In the genomic region with DNA sequence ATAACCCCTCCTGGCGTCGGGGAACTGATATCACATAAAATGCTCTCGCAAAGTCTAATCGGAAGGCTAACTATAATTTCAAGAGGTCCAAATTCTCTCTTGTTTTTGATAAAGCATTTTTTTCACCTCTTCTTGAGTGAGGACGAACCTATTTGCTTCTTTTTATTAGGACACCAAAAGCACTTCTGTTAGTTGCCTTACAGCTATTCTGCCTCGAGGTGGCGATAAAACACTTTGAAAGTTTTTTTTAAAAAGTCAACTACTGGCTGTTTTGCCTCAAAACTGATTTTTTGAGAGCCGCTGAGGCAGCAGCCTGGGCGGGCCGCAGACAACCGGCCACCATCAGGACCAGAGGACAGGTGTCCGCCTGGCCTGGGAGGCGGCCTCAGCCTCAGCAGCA, we compare ENCODE assay signal across 31 mouse cellular contexts. TPM values are rescaled to one million over a fixed set of nuclear protein-coding genes. Genes with fewer than 3 reads are reported as not detected.
DNase-seq lines count a peak whose midpoint lies in the region; ATAC-seq and TF ChIP-seq lines count a peak whose summit lies in the region.
"Not testable (repeated sequence)": the region's sequence is repeated elsewhere in the genome, so short reads cannot be mapped to it uniquely, and the experiment has no call there.
"Had no signal": no experiment of that assay in that cellular context is flagged by ENCODE, and none has a peak within 500 bp of the region (broad histone marks: within the 10 kb centered on the region; RNA-seq: fewer than 3 reads in every experiment).

No protein-coding gene starts in this region.

- TF ChIP-seq RAD21 in CH12.LX (IDR thresholded peaks at IDR 0.05; ENCODE audit: low read depth, low read length) (peak; percentile 6), MEL (IDR thresholded peaks at IDR 0.05; ENCODE audit: low read depth, low read length) (peak; percentile 7; the same call in 1 of the 2 replicates)

- 83% methylated on average over 13 of the region's 13 CpGs for WGBS in kidney, adult 2 months
- WGBS in limb, embryonic 14.5 days = 79% methylated on average over 13 of the region's 13 CpGs

- H3K9me3 ChIP-seq in CH12.LX (replicated peaks; ENCODE audit: low read length); MEL (replicated peaks; ENCODE audit: insufficient read depth, low read length); limb, embryonic 14.5 days (ENCODE audit: control insufficient read depth, low read length): not testable (repeated sequence)

- not testable (repeated sequence) for H3K27me3 ChIP-seq in CH12.LX (replicated peaks); MEL (ENCODE audit: control insufficient read depth in 1 of 2, insufficient read depth in 2 of 2, low read length in 2 of 2); kidney, adult 2 months (replicated peaks; ENCODE audit: control insufficient read depth, insufficient read depth, low read length); limb, embryonic 14.5 days (ENCODE audit: control insufficient read depth, insufficient read depth, low read length)

- intact Hi-C loops in gastrocnemius, adult 2 months (cut with DNase I) = not testable (repeated sequence)

- H3K4me2 ChIP-seq in CH12.LX (ENCODE audit: insufficient read depth, low read depth, poor library complexity, severe bottlenecking); limb, embryonic 14.5 days (replicated peaks; ENCODE audit: low read depth, low read length, severe bottlenecking): not testable (repeated sequence)

- ATAC-seq in limb, embryonic 14.5 days (ENCODE audit: low FRiP score, low read depth) = not testable (repeated sequence)

- TF ChIP-seq CTCF in CH12.LX (conservative IDR thresholded peaks at IDR 0.05 in 1 of 2, IDR thresholded peaks at IDR 0.05 in 1 of 2; ENCODE audit: low read depth in 2 of 2, low read length in 2 of 2) (peak in 1 of 2 experiments; percentile 40; a peak in 2 of 4 replicates), MEL (IDR thresholded peaks at IDR 0.05 in 2 of 3, conservative IDR thresholded peaks at IDR 0.05 in 1 of 3; ENCODE audit: control insufficient read depth in 1 of 3, insufficient read depth in 1 of 3, low read depth in 2 of 3, low read length in 3 of 3, poor library complexity in 1 of 3, severe bottlenecking in 1 of 3) (peak in 1 of 3 experiments; percentile 23; a peak in 2 of 6 replicates)
- peak; percentile 15; the same call in 1 of the 2 replicates for TF ChIP-seq CTCF in gastrocnemius, adult 2 months (IDR thresholded peaks at IDR 0.05)
- TF ChIP-seq CTCF in kidney, adult 2 months (conservative IDR thresholded peaks at IDR 0.05; ENCODE audit: insufficient read depth, insufficient read length, low read depth, low read length) = not testable (repeated sequence)

- H3K4me3 ChIP-seq in CH12.LX (replicated peaks in 1 of 3; ENCODE audit: low read depth in 2 of 3, low read length in 2 of 3, poor library complexity in 1 of 3); MEL (ENCODE audit: control insufficient read depth in 1 of 2, insufficient read depth in 1 of 2, low read depth in 2 of 2, low read length in 2 of 2); gastrocnemius, adult 2 months; kidney, adult 2 months (ENCODE audit: insufficient read depth, low read depth, low read length); limb, embryonic 14.5 days (replicated peaks; ENCODE audit: low read length): not testable (repeated sequence)

- not testable (repeated sequence) for H3K4me1 ChIP-seq in CH12.LX (ENCODE audit: control insufficient read depth in 1 of 2, insufficient read depth in 2 of 2); MEL (ENCODE audit: control insufficient read depth in 1 of 2, insufficient read depth in 2 of 2, low read length in 2 of 2); kidney, adult 2 months (ENCODE audit: control insufficient read depth, insufficient read depth, low read length); limb, embryonic 14.5 days (ENCODE audit: control insufficient read depth, insufficient read depth, low read length)

- not testable (repeated sequence) for H3K9ac ChIP-seq in CH12.LX (ENCODE audit: insufficient read depth, low read depth); MEL (ENCODE audit: control insufficient read depth, low read depth, low read length, poor library complexity, severe bottlenecking); limb, embryonic 14.5 days (ENCODE audit: low read depth, low read length, severe bottlenecking)

- H3K79me2 ChIP-seq in CH12.LX (replicated peaks; ENCODE audit: control insufficient read depth, extremely low read depth, insufficient read depth, poor library complexity, severe bottlenecking); MEL (ENCODE audit: control insufficient read depth, insufficient read depth, low read length, poor library complexity): not testable (repeated sequence)

- H3K27ac ChIP-seq in CH12.LX (ENCODE audit: insufficient read depth, low read depth); MEL (ENCODE audit: control insufficient read depth, low read depth, low read length); gastrocnemius, adult 2 months; kidney, adult 2 months (ENCODE audit: insufficient read depth, low read depth, low read length); limb, embryonic 14.5 days (replicated peaks; ENCODE audit: low read depth, low read length): not testable (repeated sequence)

- dilution Hi-C loops in CH12.LX (cut with MboI; ENCODE audit: extremely low pct_ligation_motif_present, extremely low pct_unique_long_range_greater_than_20kb, low sequenced_read_pairs) = not testable (repeated sequence)

- not testable (repeated sequence) for TF ChIP-seq POLR2A in CH12.LX (IDR thresholded peaks at IDR 0.05; ENCODE audit: low read depth, low read length); MEL (IDR thresholded peaks at IDR 0.05; ENCODE audit: control insufficient read depth in 1 of 2, insufficient read depth in 1 of 2, low read depth in 1 of 2, low read length in 2 of 2, poor library complexity in 1 of 2); kidney, adult 2 months (IDR thresholded peaks at IDR 0.05; ENCODE audit: low read depth, low read length); limb, embryonic 14.5 days (IDR thresholded peaks at IDR 0.05; ENCODE audit: borderline replicate concordance, extremely low read depth, insufficient read depth, insufficient read length)

- TF ChIP-seq EP300 in CH12.LX (IDR thresholded peaks at IDR 0.05; ENCODE audit: low read length); MEL (IDR thresholded peaks at IDR 0.05; ENCODE audit: low read depth in 1 of 2, low read length in 2 of 2): not testable (repeated sequence)

- DNase-seq in CH12.LX (ENCODE audit: extremely low read depth); gastrocnemius, adult 2 months: not testable (repeated sequence)
- peak; percentile 19 for DNase-seq in MEL (ENCODE audit: low read depth, low spot score)
- DNase-seq in ZHBTc4 (ENCODE audit: low read depth, low spot score) = peak; percentile 52
- DNase-seq in kidney, adult 2 months = peak; percentile 36
- peak; percentile 6 for DNase-seq in limb, embryonic 14.5 days (ENCODE audit: low spot score)
- peak; percentile 1 for DNase-seq in retina, embryonic 14.5 days (ENCODE audit: low spot score)

- in situ Hi-C loops in CH12.LX (cut with MboI; ENCODE audit: low pct_ligation_motif_present, low pct_unique_long_range_greater_than_20kb, low sequenced_read_pairs) = not testable (repeated sequence)

- H3K36me3 ChIP-seq in CH12.LX (replicated peaks in 1 of 2; ENCODE audit: control insufficient read depth in 1 of 2, insufficient read depth in 1 of 2, low read length in 1 of 2); MEL (ENCODE audit: control insufficient read depth in 1 of 2, insufficient read depth in 2 of 2, low read length in 2 of 2); kidney, adult 2 months (ENCODE audit: control insufficient read depth, insufficient read depth, low read length); limb, embryonic 14.5 days (ENCODE audit: control insufficient read depth, insufficient read depth, low read length): not testable (repeated sequence)

RNA-seq across cellular contexts. Expression of a gene that starts 14.9 kb away (rescaled TPM):
- not detected in 2 replicates for total RNA-seq in CH12.LX (2012; rRNA removed)
- not detected in 2 replicates for total RNA-seq in CH12.LX (2014; rRNA removed)
- polyA plus RNA-seq in CH12.LX (2012; ENCODE audit: insufficient read length, low read depth) = not detected in 2 replicates
- not detected in 2 replicates for total RNA-seq in MEL (2012; rRNA removed)
- not detected for polyA plus RNA-seq in MEL (2012; ENCODE audit: insufficient read depth in 1 of 2, insufficient read length in 2 of 2, low read depth in 1 of 2, low replicate concordance in 2 of 2, missing spikeins in 1 of 2)
- total RNA-seq in gastrocnemius, adult 2 months (2021) = not detected
- polyA plus RNA-seq in kidney, adult 2 months (2012; rRNA removed) = not detected in 2 replicates
- not detected in 2 replicates for polyA plus RNA-seq in limb, embryonic 14.5 days (2012; rRNA removed)
- polyA plus RNA-seq in limb, embryonic 14.5 days (2014; fragmentation: Nextera tagmentation; extraction: Ambion mirVana) = not detected in 2 replicates
- total RNA-seq: adrenal gland, adult 8-10 months; adrenal gland, postnatal 4 days; gastrocnemius, postnatal 25 days; heart, postnatal 4 days; layer of hippocampus, postnatal 36 days; left cerebral cortex, postnatal 10 days; megakaryocyte, adult 5-6 weeks had no signal
- polyA plus RNA-seq: activated CD4-positive, CD25-positive, alpha-beta regulatory T cell, adult 4 months; embryonic facial prominence, embryonic 12.5 days; forebrain, embryonic 14.5 days; heart, postnatal 0 days; hindbrain, embryonic 13.5 days; inflammation-experienced regulatory T-cells, adult 6 months; kidney, embryonic 15.5 days; limb, embryonic 10.5 days; liver, embryonic 15.5 days; lung, embryonic 16.5 days; midbrain, embryonic 11.5 days; midbrain, embryonic 16.5 days; myocyte; neural tube, embryonic 12.5 days; Patski; thymus, adult 2 months had no signal

RNA-seq across cellular contexts. Expression of a gene that starts 25.6 kb away (rescaled TPM):
- total RNA-seq in CH12.LX (2012; rRNA removed) (not detected in 2 replicates), CH12.LX (2014; rRNA removed) (not detected in 2 replicates), MEL (2012; rRNA removed) (not detected in 2 replicates)
- polyA plus RNA-seq in CH12.LX (2012; ENCODE audit: insufficient read length, low read depth) (not detected in 2 replicates), MEL (2012; ENCODE audit: insufficient read depth in 1 of 2, insufficient read length in 2 of 2, low read depth in 1 of 2, low replicate concordance in 2 of 2, missing spikeins in 1 of 2) (not detected)
- not detected for total RNA-seq in gastrocnemius, adult 2 months (2021)
- not detected in 2 replicates for polyA plus RNA-seq in kidney, adult 2 months (2012; rRNA removed)
- polyA plus RNA-seq in limb, embryonic 14.5 days (2012; rRNA removed) = not detected in 2 replicates
- not detected in 2 replicates for polyA plus RNA-seq in limb, embryonic 14.5 days (2014; fragmentation: Nextera tagmentation; extraction: Ambion mirVana)
- total RNA-seq: adrenal gland, adult 8-10 months; adrenal gland, postnatal 4 days; gastrocnemius, postnatal 25 days; heart, postnatal 4 days; layer of hippocampus, postnatal 36 days; left cerebral cortex, postnatal 10 days; megakaryocyte, adult 5-6 weeks had no signal
- polyA plus RNA-seq: activated CD4-positive, CD25-positive, alpha-beta regulatory T cell, adult 4 months; embryonic facial prominence, embryonic 12.5 days; forebrain, embryonic 14.5 days; heart, postnatal 0 days; hindbrain, embryonic 13.5 days; inflammation-experienced regulatory T-cells, adult 6 months; kidney, embryonic 15.5 days; limb, embryonic 10.5 days; liver, embryonic 15.5 days; lung, embryonic 16.5 days; midbrain, embryonic 11.5 days; midbrain, embryonic 16.5 days; myocyte; neural tube, embryonic 12.5 days; Patski; thymus, adult 2 months had no signal

RNA-seq across cellular contexts. Expression of a gene that starts 49.1 kb away (rescaled TPM):
- total RNA-seq in CH12.LX (2012; rRNA removed) (not detected in 2 replicates), CH12.LX (2014; rRNA removed) (not detected in 2 replicates), MEL (2012; rRNA removed) (not detected in 2 replicates)
- polyA plus RNA-seq in CH12.LX (2012; ENCODE audit: insufficient read length, low read depth) (not detected in 2 replicates), MEL (2012; ENCODE audit: insufficient read depth in 1 of 2, insufficient read length in 2 of 2, low read depth in 1 of 2, low replicate concordance in 2 of 2, missing spikeins in 1 of 2) (not detected)
- total RNA-seq in gastrocnemius, adult 2 months (2021) = not detected
- not detected in 2 replicates for polyA plus RNA-seq in kidney, adult 2 months (2012; rRNA removed)
- not detected in 2 replicates for polyA plus RNA-seq in limb, embryonic 14.5 days (2012; rRNA removed)
- not detected in 2 replicates for polyA plus RNA-seq in limb, embryonic 14.5 days (2014; fragmentation: Nextera tagmentation; extraction: Ambion mirVana)
- total RNA-seq: adrenal gland, adult 8-10 months; adrenal gland, postnatal 4 days; gastrocnemius, postnatal 25 days; heart, postnatal 4 days; layer of hippocampus, postnatal 36 days; left cerebral cortex, postnatal 10 days; megakaryocyte, adult 5-6 weeks had no signal
- polyA plus RNA-seq: activated CD4-positive, CD25-positive, alpha-beta regulatory T cell, adult 4 months; embryonic facial prominence, embryonic 12.5 days; forebrain, embryonic 14.5 days; heart, embryonic 12.5 days; heart, postnatal 0 days; hindbrain, embryonic 13.5 days; inflammation-experienced regulatory T-cells, adult 6 months; kidney, embryonic 15.5 days; limb, embryonic 10.5 days; liver, embryonic 15.5 days; lung, embryonic 16.5 days; midbrain, embryonic 11.5 days; midbrain, embryonic 16.5 days; myocyte; neural tube, embryonic 12.5 days; Patski; thymus, adult 2 months had no signal
